Mouse (Mus musculus) layer of hippocampus, adult 2 months (tissue): ENCODE data around the gene Sorcs3. TPM values are rescaled to one million over a fixed set of nuclear protein-coding genes. Genes with fewer than 3 reads are reported as not detected.

Experiments used
- DNase-seq, 2 experiments: peaks; one replicate each; pipeline ENCODE4 v3.0.0; 2022; ENCODE audit warnings: low spot score in 2 of 2
- H3K27ac ChIP-seq: fragments of 200-600 bp; 2 replicates; pipeline ENCODE4 v1.8.1; 2022
- H3K4me3 ChIP-seq: fragments of 200-600 bp; 2 replicates; pipeline ENCODE4 v1.8.1; 2022; ENCODE audit warnings: mild to moderate bottlenecking
- CTCF ChIP-seq: fragments of 200-600 bp; conservative IDR thresholded peaks from 2 replicates; pipeline ENCODE4 v1.8.1; 2022; ENCODE audit warnings: antibody characterized with exemption, mild to moderate bottlenecking, moderate library complexity
- long read RNA-seq, 2 experiments: library from polyadenylated mRNA; stranded (forward); transcript quantifications; one replicate each; pipeline ENCODE4 v2.0.0; 2021; ENCODE audit warnings: borderline mapping rate in 2 of 2
- total RNA-seq, 2 experiments: library from RNA; stranded (reverse); gene quantifications; 2 replicates each; pipeline ENCODE4 v1.2.3; 2021

The Sorcs3 gene
- total RNA-seq: 10 to 100 TPM; 34.1 to 34.3 TPM
- long read RNA-seq, experiment 1, full-length matches to known transcripts: 13 of 23 reads
- long read RNA-seq, experiment 1, partial matches to known transcripts: 6 of 23 reads
- long read RNA-seq, experiment 1, other reads (novel, unspliced or antisense): 4 of 23 reads
- long read RNA-seq, experiment 2, full-length matches to known transcripts: 20 of 34 reads
- long read RNA-seq, experiment 2, partial matches to known transcripts: 8 of 34 reads
- long read RNA-seq, experiment 2, other reads (novel, unspliced or antisense): 6 of 34 reads

DNA sequence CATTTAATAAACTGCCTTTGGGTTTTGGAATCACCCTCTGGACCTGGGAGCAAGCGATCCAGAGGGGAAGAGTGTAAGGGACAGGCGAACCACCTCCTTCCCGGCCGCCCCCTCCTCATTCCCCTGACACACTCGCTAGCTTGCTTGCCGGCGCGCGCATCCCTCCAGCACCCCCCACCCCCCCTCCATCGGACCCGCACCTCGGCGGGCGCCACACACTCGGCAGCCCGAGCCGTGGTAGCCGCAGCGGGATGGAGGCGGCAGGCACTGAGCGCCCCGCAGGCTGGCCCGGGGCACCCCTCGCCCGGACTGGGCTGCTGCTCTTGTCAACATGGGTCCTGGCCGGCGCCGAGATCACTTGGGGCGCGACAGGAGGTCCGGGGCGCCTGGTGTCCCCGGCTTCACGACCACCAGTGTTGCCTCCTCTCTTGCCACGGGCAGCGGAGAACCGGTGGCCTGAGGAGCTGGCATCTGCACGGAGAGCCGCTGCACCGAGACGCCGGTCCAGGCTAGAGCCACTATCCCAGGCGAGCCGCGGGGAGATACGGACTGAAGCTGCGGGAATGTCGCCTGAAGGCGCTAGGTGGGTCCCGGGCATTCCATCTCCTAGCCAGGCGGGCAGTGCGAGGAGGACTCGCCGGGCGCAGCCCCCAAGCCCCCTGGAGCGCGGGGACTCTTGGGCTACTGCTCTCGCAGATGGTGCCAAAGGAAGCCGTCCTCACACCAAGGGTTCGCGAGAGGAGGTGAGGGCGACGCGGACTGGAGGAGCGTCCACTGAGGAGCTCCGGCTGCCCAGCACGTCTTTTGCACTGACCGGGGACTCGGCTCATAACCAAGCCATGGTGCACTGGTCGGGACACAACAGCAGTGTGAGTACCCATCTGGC, at the start of gene Sorcs3:
Gene Sorcs3, plus strand, starts transcription at position 97 of the 886 bp plus-strand sequence.
- no peak for TF ChIP-seq CTCF
- no peak for DNase-seq
- peak within 1 kb of the TSS; percentile 71 for H3K4me3 ChIP-seq
- peak within 1 kb of the TSS; percentile 89 for H3K27ac ChIP-seq

DNA sequence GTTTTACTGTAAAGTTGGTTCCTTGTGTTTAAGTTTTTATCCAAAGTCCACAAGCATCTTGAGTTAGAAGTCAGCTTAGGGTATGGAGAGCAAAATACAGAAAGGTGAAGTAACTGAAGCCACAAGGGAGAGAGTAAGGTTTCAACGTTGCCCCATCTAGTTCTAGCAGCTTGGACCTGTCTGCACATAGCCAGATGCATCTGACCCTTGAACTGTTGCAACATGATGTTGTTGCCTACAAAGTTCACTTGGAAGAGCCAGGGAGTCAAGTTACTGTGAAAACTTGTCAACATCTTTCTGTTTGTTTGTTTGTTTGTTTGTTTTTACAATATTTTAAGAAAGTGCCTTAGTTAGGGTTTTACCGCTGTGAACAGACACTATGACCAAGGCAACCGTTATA, 40.5 kb upstream of the Sorcs3 start:
- DNase-seq: no peak
- no peak for TF ChIP-seq CTCF
- H3K27ac ChIP-seq: no peak overlapping the region
- H3K4me3 ChIP-seq: no peak overlapping the region

DNA sequence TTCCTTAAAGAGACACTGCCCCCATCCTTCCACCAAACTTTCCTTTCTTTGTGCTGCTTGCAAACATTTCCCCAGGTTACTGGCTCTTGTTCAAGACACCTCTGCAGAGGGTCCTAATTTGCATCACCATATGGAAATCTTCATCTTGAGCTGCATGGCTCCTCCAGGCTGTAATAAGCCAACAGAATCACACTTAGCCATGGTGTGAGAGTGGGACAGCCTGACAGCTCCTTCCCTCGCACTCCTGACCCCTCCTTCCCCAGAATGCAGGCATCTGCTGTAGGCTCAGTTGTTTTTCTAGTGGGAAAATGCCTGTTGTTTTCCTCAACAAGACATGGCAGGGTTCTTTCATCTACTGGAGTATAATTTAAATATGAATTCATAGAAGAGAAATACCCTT, 38.7 kb upstream of the Sorcs3 start:
- Histone ChIP-seq H3K27ac (no peak overlapping the region), H3K4me3 (no peak overlapping the region)
- no peak for TF ChIP-seq CTCF
- DNase-seq: no peak

DNA sequence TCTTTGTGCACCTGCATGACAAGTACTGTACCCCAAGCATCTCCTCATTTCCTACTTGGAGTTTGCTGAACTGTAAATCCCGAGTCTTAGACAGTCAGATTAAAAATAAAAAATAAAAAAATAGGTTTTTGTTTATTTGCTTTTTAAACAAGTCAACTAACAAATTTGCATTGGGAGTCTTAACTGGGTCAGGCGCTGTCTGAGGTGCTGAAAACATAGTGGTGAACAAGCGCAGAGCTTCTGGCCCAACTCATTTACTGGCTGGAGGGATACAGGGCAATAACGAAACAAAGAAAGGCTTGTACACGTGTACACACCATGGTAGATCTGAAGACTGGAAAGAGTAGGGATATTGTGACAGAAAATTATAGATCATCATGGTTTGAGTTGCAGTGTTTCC, 37.5 kb upstream of the Sorcs3 start:
- TF ChIP-seq CTCF: no peak
- no peak overlapping the region for H3K27ac ChIP-seq
- DNase-seq: no peak
- H3K4me3 ChIP-seq: no peak overlapping the region

DNA sequence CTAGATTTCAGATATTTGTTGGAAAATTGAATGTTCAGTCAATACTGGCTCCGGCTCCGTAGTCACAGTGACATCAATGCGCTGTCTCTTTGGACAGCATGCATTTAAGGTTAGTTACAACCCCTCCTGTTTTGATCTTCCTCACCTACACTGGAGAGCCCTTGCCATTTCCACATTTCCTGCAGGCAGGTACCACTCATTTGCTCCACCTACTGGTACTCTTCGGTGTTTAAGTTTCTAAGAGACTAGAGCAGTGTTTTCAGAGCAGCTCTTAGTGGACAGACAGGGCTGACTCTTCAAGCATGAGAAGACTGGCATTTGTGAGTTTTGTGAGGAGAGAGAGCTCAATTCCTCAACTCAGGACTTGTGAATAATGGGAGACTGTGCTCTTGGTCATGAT, 31.1 kb upstream of the Sorcs3 start:
- Histone ChIP-seq H3K27ac (no peak overlapping the region), H3K4me3 (no peak overlapping the region)
- DNase-seq: no peak
- peak; percentile 58 for TF ChIP-seq CTCF

DNA sequence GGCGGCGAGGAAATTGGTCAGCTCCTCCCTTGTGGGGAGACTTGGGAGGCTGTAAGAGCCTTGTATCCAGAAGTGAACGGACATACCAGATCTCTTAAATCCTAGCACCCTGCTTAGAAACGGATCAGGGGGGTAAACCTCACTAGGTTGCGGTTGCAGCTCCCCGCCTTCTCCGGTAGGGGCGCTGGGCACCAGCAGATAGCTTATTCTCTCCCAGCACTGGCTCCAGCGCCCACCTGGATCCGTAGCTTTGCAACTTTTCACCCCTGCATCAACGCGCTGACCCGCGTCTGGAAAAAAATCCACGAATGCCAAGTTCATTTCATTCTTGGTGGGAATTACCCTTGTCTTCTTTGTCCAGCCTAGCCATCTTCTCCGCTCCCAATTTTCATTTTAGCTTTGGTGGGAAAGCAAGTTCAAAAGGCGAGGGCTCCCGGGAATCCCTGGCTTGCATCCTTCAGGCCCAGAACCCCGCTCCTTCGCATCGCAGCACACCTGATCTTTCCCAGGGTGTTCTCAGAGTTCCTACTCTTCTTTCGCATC, 1.8 kb upstream of the Sorcs3 start:
- peak overlapping the region; percentile 71 for H3K4me3 ChIP-seq
- peak overlapping the region; percentile 32; the same call in 1 of the 2 replicates for H3K27ac ChIP-seq
- DNase-seq: peak; percentile 61 to 85

DNA sequence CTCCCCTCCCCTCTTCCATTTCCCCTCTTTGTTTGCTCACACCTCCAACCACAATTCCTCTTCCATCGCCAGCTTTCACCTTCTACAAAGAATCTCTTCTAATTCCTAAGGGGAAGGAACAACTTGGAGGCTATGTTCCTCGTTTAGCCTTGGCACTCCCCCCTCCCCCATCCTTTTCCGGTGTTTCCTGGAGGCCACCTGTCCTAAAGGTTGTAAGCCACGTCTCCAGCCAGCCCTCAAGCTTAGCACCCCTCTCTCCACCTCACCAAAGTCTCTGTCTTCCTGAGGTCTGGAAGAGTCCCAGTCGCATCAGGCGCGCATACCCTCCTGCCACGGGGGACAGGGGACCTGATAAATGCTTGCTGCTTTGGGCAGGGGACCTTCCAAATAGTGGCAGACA, 1.3 kb upstream of the Sorcs3 start:
- no peak for TF ChIP-seq CTCF
- Histone ChIP-seq H3K4me3 (peak overlapping the region; percentile 71), H3K27ac (peak overlapping the region; percentile 89)
- no peak for DNase-seq

More for the DNA sequence above, 1.8 kb upstream of the Sorcs3 start:
- peak; percentile 89 for TF ChIP-seq CTCF

DNA sequence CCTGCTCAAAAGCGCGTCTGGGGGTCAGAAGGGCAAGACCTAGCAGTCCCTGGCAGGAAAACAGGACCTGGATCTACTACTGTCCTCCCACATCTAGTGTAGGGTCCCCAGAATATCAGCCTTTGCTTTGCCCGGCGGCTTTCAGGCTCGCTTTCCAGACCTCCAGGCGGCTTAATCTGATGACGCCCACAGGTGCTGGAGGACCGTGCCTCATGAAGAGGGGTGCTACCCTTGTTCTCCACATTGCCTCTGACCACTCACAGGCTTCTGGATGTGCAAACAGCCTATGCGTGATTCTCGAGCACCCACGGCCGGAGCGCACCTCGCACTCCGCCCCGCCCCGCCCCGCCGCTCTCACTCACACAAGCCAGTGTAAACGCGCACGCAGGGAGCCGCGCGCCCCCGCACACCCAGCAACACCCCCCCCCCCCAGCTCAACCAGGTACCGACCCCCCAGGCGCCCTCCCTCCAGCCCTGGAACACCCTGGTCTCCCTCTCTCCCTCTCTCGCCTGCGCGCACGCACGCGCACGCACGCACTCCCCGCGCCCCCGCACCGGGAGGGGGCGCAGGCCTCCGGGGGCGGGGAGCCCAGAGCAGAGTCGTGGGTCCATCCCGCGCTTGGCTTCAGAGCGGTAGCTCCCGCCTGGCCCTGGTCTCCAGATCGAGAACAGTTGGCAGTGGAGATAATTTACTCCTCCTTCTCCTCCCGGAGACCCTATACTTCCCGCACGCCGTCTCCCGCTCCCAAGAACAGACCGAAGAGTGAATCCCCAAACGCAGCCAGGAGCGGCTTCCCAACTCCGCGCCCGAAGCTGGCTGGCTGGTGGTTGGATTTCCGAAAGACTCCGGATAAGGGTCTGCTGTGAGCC, 698 bp upstream of the Sorcs3 start:
- peak; percentile 22 for TF ChIP-seq CTCF
- H3K4me3 ChIP-seq: peak overlapping the region; percentile 71
- peak overlapping the region; percentile 89 for H3K27ac ChIP-seq
- peak; percentile 23 to 37 for DNase-seq

DNA sequence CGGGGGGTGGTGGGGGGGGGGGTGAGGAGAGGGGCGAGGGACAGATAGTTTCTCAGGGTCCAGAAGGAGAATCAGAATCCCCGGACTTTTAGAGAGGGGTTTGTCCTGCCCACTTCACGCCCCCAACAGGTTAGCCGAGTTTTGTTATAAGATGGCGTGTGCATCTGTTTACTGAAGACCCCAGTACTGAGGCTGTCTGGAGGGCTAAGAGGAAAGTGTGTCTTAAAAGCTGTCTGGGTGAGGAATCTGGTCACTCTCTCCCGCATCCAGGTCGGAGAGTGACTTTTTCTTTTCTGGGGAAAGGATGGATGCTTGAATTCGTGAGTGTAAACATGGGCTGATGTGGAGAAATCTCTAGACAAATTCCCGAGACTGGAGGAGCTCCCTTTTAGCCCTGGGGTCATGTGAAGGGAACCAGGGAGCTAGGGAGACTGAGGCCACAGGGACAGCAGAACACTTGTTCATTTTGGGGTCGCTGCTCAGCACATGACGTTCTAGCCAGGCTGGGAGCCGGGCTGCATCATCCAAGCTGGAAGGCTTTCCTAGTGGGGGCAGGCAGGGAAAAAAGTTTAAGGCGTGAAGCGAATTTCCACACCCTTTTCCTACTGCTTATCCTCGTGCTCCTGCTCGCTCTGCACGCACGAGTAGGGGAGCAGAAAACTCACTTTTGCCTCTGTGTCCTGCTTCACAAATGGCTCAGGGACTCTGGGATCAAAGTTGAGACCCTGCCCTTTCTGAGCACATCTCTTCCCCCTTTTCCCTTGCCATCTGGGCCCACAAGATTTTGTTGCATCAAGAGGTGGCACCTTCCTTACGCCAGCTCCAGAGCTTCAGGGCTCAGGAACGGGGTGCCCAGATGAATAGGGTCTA, 1.3 kb downstream of the Sorcs3 start:
- Histone ChIP-seq H3K27ac (peak overlapping the region; percentile 46; the same call in 1 of the 2 replicates), H3K4me3 (peak overlapping the region; percentile 71)
- no peak for DNase-seq
- no peak for TF ChIP-seq CTCF

DNA sequence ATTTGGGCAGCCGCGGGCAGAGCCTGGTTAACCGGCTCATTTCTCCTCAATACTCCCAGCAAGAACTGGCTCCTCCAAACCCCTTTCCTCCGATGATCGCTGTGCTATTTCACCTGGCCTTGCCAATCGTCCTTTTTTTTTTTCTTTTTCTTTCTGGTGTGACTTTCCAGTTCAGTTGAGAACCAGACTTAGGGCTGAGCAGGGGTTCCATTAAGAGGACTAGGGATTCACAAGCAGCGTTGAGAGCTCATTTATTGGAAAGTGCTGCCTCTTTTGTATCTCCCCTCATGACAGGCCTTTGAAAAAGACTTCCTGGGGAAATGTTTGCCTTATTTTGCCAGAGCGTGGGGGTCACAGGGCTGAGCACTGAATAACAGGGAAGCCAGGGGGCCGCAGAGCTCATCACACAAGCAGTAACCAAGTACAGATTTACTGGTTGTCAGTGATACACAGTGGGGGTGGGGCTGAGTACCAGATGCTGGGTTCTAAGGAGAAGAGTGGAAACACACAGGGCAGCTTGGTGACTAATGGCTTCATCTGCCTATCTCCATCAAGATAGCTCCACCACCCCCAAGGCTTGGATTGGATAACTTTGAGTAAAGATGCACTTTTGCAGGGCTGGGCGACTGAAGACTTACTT, 2.0 kb downstream of the Sorcs3 start:
- Histone ChIP-seq H3K4me3 (peak overlapping the region; percentile 71), H3K27ac (peak overlapping the region; percentile 46; the same call in 1 of the 2 replicates)
- no peak for TF ChIP-seq CTCF

DNA sequence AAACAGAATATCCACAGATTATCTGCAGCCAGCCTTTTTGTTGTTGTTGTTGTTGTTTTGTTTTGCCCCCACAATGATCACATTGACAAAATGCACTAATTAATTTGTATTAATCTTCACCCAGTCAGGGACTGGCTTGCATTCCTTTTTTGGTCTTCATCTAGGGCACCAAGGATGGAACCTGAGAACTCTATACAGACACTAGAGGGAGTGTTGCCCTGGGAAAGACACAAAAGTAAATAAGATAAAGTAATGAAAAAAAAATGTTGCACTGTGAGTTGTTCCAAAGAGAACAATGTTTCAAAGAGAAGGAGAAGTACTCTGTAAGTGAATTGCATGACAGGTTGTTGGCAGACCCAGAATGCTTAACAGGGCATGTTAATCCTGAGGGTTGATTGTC, 9.6 kb downstream of the Sorcs3 start:
- DNase-seq: no peak
- peak; percentile 76 for TF ChIP-seq CTCF
- no peak overlapping the region for H3K27ac ChIP-seq
- no peak overlapping the region for H3K4me3 ChIP-seq

More for the DNA sequence above, 2.0 kb downstream of the Sorcs3 start:
- DNase-seq: peak in 1 of 2 experiments; percentile 65
